Mouse (Mus musculus): ENCODE results near the gene Nlgn2. TPM values are rescaled to one million over a fixed set of nuclear protein-coding genes. Genes with fewer than 3 reads are reported as not detected.

Gene Nlgn2
- total and polyA plus RNA-seq, 3 experiments = 20.3 to 43.3 (median 29.8) TPM

GRCm38 (mm10) chr11:69778258-69778982, 59.2 kb downstream of the Nlgn2 start:
- Histone ChIP-seq H3K27me3 (ENCODE audit: control insufficient read depth in 1 of 2, insufficient read depth in 2 of 2, low read length in 2 of 2) (no peaks in the 10 kb centered on the region), H3K4me1 (ENCODE audit: control insufficient read depth in 1 of 2, insufficient read depth in 2 of 2, low read length in 2 of 2) (no peaks in the 10 kb centered on the region), H3K36me3 (ENCODE audit: control insufficient read depth in 1 of 2, insufficient read depth in 2 of 2, low read length in 2 of 2) (no peaks in the 10 kb centered on the region), H3K79me2 (ENCODE audit: control insufficient read depth, insufficient read depth, low read length, poor library complexity) (no peaks in the 10 kb centered on the region), H3K9ac (ENCODE audit: control insufficient read depth, low read depth, low read length, poor library complexity, severe bottlenecking) (no peak overlapping the region), H3K27ac (ENCODE audit: control insufficient read depth, low read depth, low read length) (no peak overlapping the region), H3K4me3 (ENCODE audit: control insufficient read depth in 1 of 2, insufficient read depth in 1 of 2, low read depth in 2 of 2, low read length in 2 of 2) (no peak overlapping the region), H3K9me3 (replicated peaks; ENCODE audit: insufficient read depth, low read length) (no peaks in the 10 kb centered on the region)
- no peak for DNase-seq (ENCODE audit: low read depth, low spot score)
- TF ChIP-seq SIN3A (IDR thresholded peaks at IDR 0.05; ENCODE audit: low read length) (no peak), MYB (IDR thresholded peaks at IDR 0.05; ENCODE audit: low read depth, low read length) (no peak), TBP (IDR thresholded peaks at IDR 0.05; ENCODE audit: low read depth, low read length) (no peak), SMC3 (IDR thresholded peaks at IDR 0.05; ENCODE audit: low read depth, low read length) (no peak), ELF1 (IDR thresholded peaks at IDR 0.05; ENCODE audit: low read depth, low read length) (no peak), POLR2AphosphoS2 (IDR thresholded peaks at IDR 0.05; ENCODE audit: low read length) (no peak), USF2 (IDR thresholded peaks at IDR 0.05; ENCODE audit: borderline replicate concordance in 1 of 2, insufficient read depth in 1 of 2, low read depth in 1 of 2, low read length in 2 of 2) (no peak), RCOR1 (IDR thresholded peaks at IDR 0.05; ENCODE audit: low read depth, low read length) (no peak), POLR2AphosphoS5 (IDR thresholded peaks at IDR 0.05; ENCODE audit: borderline replicate concordance, low read depth, low read length) (no peak), MAX (IDR thresholded peaks at IDR 0.05; ENCODE audit: low read length) (no peak), MEF2A (IDR thresholded peaks at IDR 0.05; ENCODE audit: extremely low read depth, insufficient replicate concordance, low read depth, low read length, poor library complexity, severe bottlenecking) (no peak), GABPA (IDR thresholded peaks at IDR 0.05; ENCODE audit: low read depth, low read length) (no peak), GATA1 (IDR thresholded peaks at IDR 0.05; ENCODE audit: low read depth, low read length) (no peak), NRF1 (IDR thresholded peaks at IDR 0.05; ENCODE audit: insufficient read depth, low read depth, low read length, poor library complexity, severe bottlenecking) (no peak), ZKSCAN1 (IDR thresholded peaks at IDR 0.05; ENCODE audit: low read depth, low read length) (no peak), MYC (IDR thresholded peaks at IDR 0.05; ENCODE audit: low read depth, low read length) (no peak), ZMIZ1 (IDR thresholded peaks at IDR 0.05; ENCODE audit: low read depth, low read length) (no peak)

GRCm38 (mm10) chr11:69777504-69778257, 59.9 kb downstream of the Nlgn2 start:
- DNase-seq (ENCODE audit: low read depth, low spot score) = no peak
- no peak for TF ChIP-seq KAT2A (conservative IDR thresholded peaks at IDR 0.05; ENCODE audit: low read depth, low read length)
- TF ChIP-seq SMC3 (IDR thresholded peaks at IDR 0.05; ENCODE audit: low read depth, low read length) = no peak
- TF ChIP-seq E2F4 (IDR thresholded peaks at IDR 0.05; ENCODE audit: borderline replicate concordance, low read depth, low read length) = no peak
- no peak for TF ChIP-seq MYB (IDR thresholded peaks at IDR 0.05; ENCODE audit: low read depth, low read length)
- TF ChIP-seq ZMIZ1 (IDR thresholded peaks at IDR 0.05; ENCODE audit: low read depth, low read length) = no peak
- no peak for TF ChIP-seq SIN3A (IDR thresholded peaks at IDR 0.05; ENCODE audit: low read length)
- TF ChIP-seq EP300 (IDR thresholded peaks at IDR 0.05; ENCODE audit: low read depth in 1 of 2, low read length in 2 of 2) = no peak
- TF ChIP-seq POLR2A (IDR thresholded peaks at IDR 0.05; ENCODE audit: control insufficient read depth in 1 of 2, insufficient read depth in 1 of 2, low read depth in 1 of 2, low read length in 2 of 2, poor library complexity in 1 of 2) = no peak
- no peak for TF ChIP-seq UBTF (IDR thresholded peaks at IDR 0.05; ENCODE audit: borderline replicate concordance, insufficient read depth, low read depth, low read length)
- no peak for TF ChIP-seq MAZ (IDR thresholded peaks at IDR 0.05; ENCODE audit: low read depth, low read length)
- no peak for TF ChIP-seq RAD21 (IDR thresholded peaks at IDR 0.05; ENCODE audit: low read depth, low read length)
- TF ChIP-seq USF2 (IDR thresholded peaks at IDR 0.05; ENCODE audit: borderline replicate concordance in 1 of 2, insufficient read depth in 1 of 2, low read depth in 1 of 2, low read length in 2 of 2) = no peak
- no peak for TF ChIP-seq GABPA (IDR thresholded peaks at IDR 0.05; ENCODE audit: low read depth, low read length)
- no peak overlapping the region for H3K9ac ChIP-seq (ENCODE audit: control insufficient read depth, low read depth, low read length, poor library complexity, severe bottlenecking)
- H3K27me3 ChIP-seq (ENCODE audit: control insufficient read depth in 1 of 2, insufficient read depth in 2 of 2, low read length in 2 of 2) = no peaks in the 10 kb centered on the region
- no peak overlapping the region for H3K27ac ChIP-seq (ENCODE audit: control insufficient read depth, low read depth, low read length)
- H3K4me3 ChIP-seq (ENCODE audit: control insufficient read depth in 1 of 2, insufficient read depth in 1 of 2, low read depth in 2 of 2, low read length in 2 of 2) = no peak overlapping the region
- no peaks in the 10 kb centered on the region for H3K9me3 ChIP-seq (replicated peaks; ENCODE audit: insufficient read depth, low read length)
- H3K79me2 ChIP-seq (ENCODE audit: control insufficient read depth, insufficient read depth, low read length, poor library complexity) = no peaks in the 10 kb centered on the region
- no peaks in the 10 kb centered on the region for H3K36me3 ChIP-seq (ENCODE audit: control insufficient read depth in 1 of 2, insufficient read depth in 2 of 2, low read length in 2 of 2)
- H3K4me1 ChIP-seq (ENCODE audit: control insufficient read depth in 1 of 2, insufficient read depth in 2 of 2, low read length in 2 of 2) = no peaks in the 10 kb centered on the region
